Mouse (Mus musculus) testis, adult 2 months (tissue): ENCODE data around the gene Sod2. TPM values are rescaled to one million over a fixed set of nuclear protein-coding genes. Genes with fewer than 3 reads are reported as not detected.
A peak's percentile ranks its signal among the peaks of the same experiment; 100 is the strongest.
"Not testable (repeated sequence)": the region's sequence is repeated elsewhere in the genome, so short reads cannot be mapped to it uniquely, and the experiment has no call there.

ENCODE experiments used
- H3K27ac ChIP-seq: fragments of 200-500 bp; 2 replicates; pipeline ENCODE4 v1.5.1; 2012; ENCODE audit warnings: low read depth, low read length; ENCODE audit not compliant: control insufficient read depth, insufficient read depth
- H3K27me3 ChIP-seq: fragments of 200-500 bp; 2 replicates; pipeline ENCODE4 v1.6.1; 2012; ENCODE audit warnings: mild to moderate bottlenecking, low read length, moderate library complexity; ENCODE audit not compliant: control insufficient read depth, insufficient read depth
- H3K36me3 ChIP-seq: fragments of 200-500 bp; 2 replicates; pipeline ENCODE4 v1.6.1; 2012; ENCODE audit warnings: mild to moderate bottlenecking, low read length; ENCODE audit not compliant: control insufficient read depth, insufficient read depth
- H3K4me1 ChIP-seq: fragments of 200-500 bp; 2 replicates; pipeline ENCODE4 v1.6.1; 2012; ENCODE audit warnings: low read length; ENCODE audit not compliant: control insufficient read depth, insufficient read depth
- H3K4me3 ChIP-seq: fragments of 200-500 bp; 2 replicates; pipeline ENCODE4 v1.5.1; 2012; ENCODE audit warnings: low read depth, mild to moderate bottlenecking, low read length, moderate library complexity, mixed read lengths; ENCODE audit not compliant: control insufficient read depth
- polyA plus RNA-seq: library from polyadenylated mRNA; depleted of rRNA; stranded (reverse); fragments of >200 nt; gene quantifications from 2 replicates; pipeline ENCODE4 v1.2.3, GENCODE M21; 2012; rRNA removed

The Sod2 gene
- polyA plus RNA-seq, 1 experiment, result 211 TPM

DNA sequence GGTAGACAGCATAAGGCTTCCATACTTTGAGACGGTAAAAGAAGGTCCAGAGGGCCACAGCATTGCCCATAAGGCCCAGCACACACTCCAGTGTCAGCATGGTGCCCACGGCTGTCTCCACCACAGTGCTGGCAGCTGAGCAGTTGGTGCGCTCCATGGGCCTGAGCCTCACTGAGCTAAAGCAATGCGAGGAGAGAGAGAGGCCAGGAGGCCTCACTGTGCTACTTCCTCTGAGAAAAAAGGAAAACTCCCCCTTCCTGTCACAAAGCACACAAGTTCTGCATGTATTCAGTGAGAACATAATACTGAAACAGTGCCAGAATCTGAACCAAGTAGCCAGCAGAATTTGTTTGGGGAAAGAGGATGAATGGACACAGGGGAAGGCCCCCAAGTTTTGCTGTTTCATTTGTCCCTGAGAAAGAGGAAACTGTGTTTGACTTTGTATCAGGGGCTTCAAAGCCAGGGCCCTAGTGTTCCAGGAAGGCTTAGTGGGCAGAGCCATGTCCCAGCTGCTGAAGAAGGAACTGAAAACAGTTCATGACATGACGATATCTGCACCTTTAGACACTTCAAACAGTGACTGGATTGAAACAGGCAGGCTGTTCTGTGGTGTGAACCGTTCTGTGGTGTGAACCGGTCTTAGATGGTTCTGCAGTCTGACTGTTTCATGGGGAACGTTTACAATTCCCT lies 45.6 kb downstream of the Sod2 start, which contains the start of gene Gpr31b:
Gene Gpr31b (minus strand): TSS at position 173 of the 690 bp plus-strand sequence.
- not testable (repeated sequence) for H3K4me3 ChIP-seq, H3K27me3 ChIP-seq, H3K36me3 ChIP-seq, H3K4me1 ChIP-seq, H3K27ac ChIP-seq

DNA sequence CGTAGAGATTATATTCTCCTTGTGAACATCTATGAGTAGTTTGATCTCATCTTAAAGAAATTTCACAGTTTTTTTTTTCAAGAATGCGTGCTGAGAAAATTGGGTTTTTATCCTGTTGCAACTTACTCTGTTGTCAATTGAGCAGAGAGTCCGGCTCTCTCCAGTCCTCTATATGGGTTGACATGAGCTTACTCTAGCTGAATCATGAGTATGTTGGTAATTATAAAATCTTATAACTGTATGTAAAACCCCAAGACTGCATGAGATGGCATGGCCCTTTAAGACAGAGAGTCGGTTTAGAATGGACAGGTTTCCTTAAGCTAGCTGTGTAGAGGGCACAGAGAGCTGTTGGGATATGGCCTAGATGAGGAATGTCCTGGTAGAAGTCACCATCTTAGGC lies 54.2 kb downstream of the Sod2 start, which contains the start of gene Tcp10b:
Gene Tcp10b (plus strand): TSS at position 301 of the 400 bp plus-strand sequence.
- H3K4me3 ChIP-seq, result peak within 1 kb of the TSS; percentile 64
- H3K27me3 ChIP-seq, H3K4me1 ChIP-seq, H3K36me3 ChIP-seq: not testable (repeated sequence)
- peak within 1 kb of the TSS; percentile 29; the same call in 1 of the 2 replicates for H3K27ac ChIP-seq

DNA sequence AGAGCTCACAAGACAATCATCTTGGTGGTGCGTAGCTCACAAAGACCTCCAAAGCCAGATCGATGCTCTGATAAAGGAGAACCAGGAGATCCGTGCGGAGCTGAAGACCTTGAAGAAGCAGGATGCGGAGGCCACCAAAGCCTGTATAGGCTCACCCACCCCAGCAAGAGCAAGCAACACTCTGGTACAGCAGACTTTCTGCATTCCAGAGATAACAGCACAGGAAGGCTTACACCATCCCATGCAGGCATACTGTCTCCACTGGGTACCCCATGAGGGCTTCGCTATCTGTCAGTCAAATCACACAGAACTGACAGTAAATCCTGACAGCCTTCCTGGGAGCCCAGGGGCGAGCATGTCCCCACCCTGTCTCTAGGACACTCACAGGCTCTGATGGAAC lies 56.2 kb downstream of the Sod2 start:
- not testable (repeated sequence) for H3K27me3 ChIP-seq, H3K27ac ChIP-seq, H3K4me1 ChIP-seq, H3K36me3 ChIP-seq, H3K4me3 ChIP-seq

DNA sequence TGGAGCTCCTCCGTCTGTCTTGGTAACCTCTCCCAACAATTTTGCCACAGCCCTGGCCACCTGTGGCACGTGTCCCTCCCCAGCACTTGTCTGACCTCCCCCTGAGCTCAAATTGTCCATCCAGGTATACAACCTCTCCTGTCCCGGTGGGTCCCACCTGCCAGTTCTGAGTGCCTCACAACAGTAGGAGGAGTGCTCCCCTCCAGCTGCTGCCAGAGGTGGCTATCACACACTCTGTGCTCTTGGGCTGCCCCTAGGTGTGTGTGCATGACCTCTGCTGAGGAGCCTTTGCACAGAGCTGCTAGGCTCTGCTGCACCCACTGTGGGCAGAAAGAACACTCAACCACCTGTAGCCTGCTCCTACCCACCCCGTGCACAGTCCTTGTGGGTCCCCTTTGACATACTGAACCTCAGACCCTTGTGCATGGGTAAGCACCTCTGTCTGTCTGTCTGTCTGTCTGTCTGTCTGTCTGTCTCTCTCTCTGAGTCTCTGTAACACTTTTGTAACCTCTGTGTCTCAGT lies 61.3 kb downstream of the Sod2 start:
- H3K27ac ChIP-seq, result not testable (repeated sequence)

DNA sequence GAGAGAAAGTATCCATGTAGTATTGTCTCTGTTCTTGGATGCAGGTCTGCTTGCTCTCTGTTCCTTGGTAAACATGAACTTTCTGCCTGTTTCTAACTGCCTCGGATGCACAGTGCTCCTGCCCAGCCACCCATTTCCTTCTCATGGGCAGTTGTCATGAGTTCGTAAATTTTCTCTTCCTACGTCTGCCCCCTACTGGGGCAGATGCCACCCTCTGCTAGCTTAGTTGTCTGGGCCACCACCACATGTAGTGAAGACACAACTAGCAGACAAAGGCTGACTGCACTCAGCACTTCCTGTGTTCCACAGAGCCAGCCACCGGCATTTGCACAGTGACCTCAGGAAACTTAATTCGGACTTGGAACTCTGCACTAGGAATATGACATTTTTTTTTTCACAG lies 62.6 kb downstream of the Sod2 start:
- not testable (repeated sequence) for H3K27ac ChIP-seq, H3K4me3 ChIP-seq, H3K36me3 ChIP-seq, H3K27me3 ChIP-seq, H3K4me1 ChIP-seq

More for the DNA sequence above, 61.3 kb downstream of the Sod2 start:
- not testable (repeated sequence) for H3K4me3 ChIP-seq, H3K36me3 ChIP-seq, H3K4me1 ChIP-seq, H3K27me3 ChIP-seq

Other genes starting within 250 kb of the Sod2 start
- gene Igf2r, start 237.2 kb upstream of the Sod2 start, polyA plus RNA-seq, result 3.8 and 4.8 TPM in 2 replicates
- 78.9 and 80.3 TPM in 2 replicates for gene Mas1, start 138.7 kb upstream of the Sod2 start, polyA plus RNA-seq
- gene Mrgprh, start 130.8 kb upstream of the Sod2 start, polyA plus RNA-seq, result 0.10 TPM in 2 replicates
- 13.9 and 17.1 TPM in 2 replicates for gene Pnldc1, start 96.6 kb upstream of the Sod2 start, polyA plus RNA-seq
- gene Tcp1, start 91.1 kb upstream of the Sod2 start, polyA plus RNA-seq, result 676 and 702 TPM in 2 replicates
- gene Mrpl18, start 90.5 kb upstream of the Sod2 start, polyA plus RNA-seq, result 26.3 and 32.3 TPM in 2 replicates
- gene Acat3, start 66.2 kb upstream of the Sod2 start, polyA plus RNA-seq, result 1.9 and 2.9 TPM in 2 replicates
- 8.0 and 10.3 TPM in 2 replicates for gene Acat2, start 46.1 kb upstream of the Sod2 start, polyA plus RNA-seq
- 6.1 and 7.6 TPM in 2 replicates for gene Wtap, start 12.7 kb upstream of the Sod2 start, polyA plus RNA-seq
- gene Gpr31b, start 45.5 kb downstream of the Sod2 start, polyA plus RNA-seq, result 0.14 and 0.28 TPM in 2 replicates
- 169 and 196 TPM in 2 replicates for gene Tcp10b, start 54.3 kb downstream of the Sod2 start, polyA plus RNA-seq
- gene Unc93a, start 125.0 kb downstream of the Sod2 start, polyA plus RNA-seq, result 13.6 and 13.9 TPM in 2 replicates
- 4.2 and 5.8 TPM in 2 replicates for gene Smok2a, start 214.3 kb downstream of the Sod2 start, polyA plus RNA-seq
- 5.0 and 7.4 TPM in 2 replicates for gene Smok2b, start 223.4 kb downstream of the Sod2 start, polyA plus RNA-seq